In the genomic region with DNA sequence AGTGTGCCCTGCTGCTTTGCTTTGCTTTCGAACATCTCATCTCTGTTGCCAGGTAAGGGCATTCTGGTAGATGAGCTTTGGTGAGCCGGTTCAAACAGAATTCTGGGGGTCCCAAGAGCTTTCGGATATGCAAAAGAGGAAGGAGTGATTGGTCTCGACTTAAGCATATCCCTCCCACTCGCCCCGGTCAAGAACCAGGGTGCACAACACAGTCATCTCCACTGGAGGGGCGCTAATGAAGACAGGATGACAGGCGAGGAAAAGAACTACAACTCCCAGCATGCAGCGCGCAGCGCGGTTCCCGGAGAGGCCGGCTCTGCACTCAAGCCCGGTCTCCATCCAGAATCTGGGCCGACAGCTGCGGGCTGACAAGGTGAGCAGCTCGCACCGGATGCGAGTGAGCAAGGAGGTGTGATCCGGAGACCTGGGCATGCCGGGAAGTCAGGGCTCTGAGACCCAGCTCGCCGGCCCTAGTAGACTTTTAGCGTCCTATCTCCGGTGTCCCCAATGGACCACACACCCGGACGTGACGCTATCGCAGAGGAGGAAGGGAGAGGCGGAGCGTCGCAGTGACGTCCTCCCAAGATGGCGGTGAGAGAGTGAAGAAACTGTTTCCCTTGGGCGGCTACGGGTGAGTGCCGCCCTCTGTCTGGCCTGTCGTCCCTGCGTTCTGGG, we compare ENCODE assay signal across 8 mouse cellular contexts. TPM values are rescaled to one million over a fixed set of nuclear protein-coding genes. Genes with fewer than 3 reads are reported as not detected.
A peak's percentile ranks its signal among the peaks of the same experiment; 100 is the strongest.
DNase-seq lines count a peak whose midpoint lies in the region; ATAC-seq and TF ChIP-seq lines count a peak whose summit lies in the region.

TSS of gene Mynn (plus strand) at position 1 of the 675 bp plus-strand sequence.

- WGBS in forebrain, embryonic 13.5 days = under 1% methylated on average over 39 of the region's 40 CpGs
- under 1% methylated on average over 40 of the region's 40 CpGs for WGBS in large intestine, adult 2 months
- 0% methylated on average over 40 of the region's 40 CpGs for WGBS in liver, postnatal 0 days (ENCODE audit: insufficient replicate concordance)
- under 1% methylated on average over 40 of the region's 40 CpGs for WGBS in neural tube, embryonic 14.5 days

- peak; percentile 27 for TF ChIP-seq CTCF in ES-Bruce4 (IDR thresholded peaks at IDR 0.05; ENCODE audit: low read depth, low read length)
- peak; percentile 67 for TF ChIP-seq CTCF in liver, postnatal 0 days (IDR thresholded peaks at IDR 0.05; ENCODE audit: low read depth)

- H3K9me3 ChIP-seq in ES-Bruce4 (replicated peaks; ENCODE audit: control insufficient read depth, insufficient read depth, low read length, poor library complexity, severe bottlenecking) = no peaks in the 10 kb centered on the region
- no peaks in the 10 kb centered on the region for H3K9me3 ChIP-seq in forebrain, embryonic 13.5 days (replicated peaks)
- H3K9me3 ChIP-seq in liver, postnatal 0 days (ENCODE audit: low read length) = no peaks in the 10 kb centered on the region
- no peaks in the 10 kb centered on the region for H3K9me3 ChIP-seq in neural tube, embryonic 14.5 days (ENCODE audit: control insufficient read depth, low read length)

- peak within 1 kb of the TSS; percentile 75 for H3K9ac ChIP-seq in ES-Bruce4 (ENCODE audit: low read depth, poor library complexity, severe bottlenecking)
- H3K9ac ChIP-seq in forebrain, embryonic 13.5 days = peak within 1 kb of the TSS; percentile 78
- peak within 1 kb of the TSS; percentile 95 for H3K9ac ChIP-seq in liver, postnatal 0 days (replicated peaks)
- peak within 1 kb of the TSS; percentile 74 for H3K9ac ChIP-seq in neural tube, embryonic 14.5 days (replicated peaks; ENCODE audit: low read depth, low read length)

- peak within 1 kb of the TSS; percentile 80 for H3K4me2 ChIP-seq in forebrain, embryonic 13.5 days
- peak within 1 kb of the TSS; percentile 84 for H3K4me2 ChIP-seq in liver, postnatal 0 days (ENCODE audit: low read depth, low read length)
- H3K4me2 ChIP-seq in neural tube, embryonic 14.5 days (ENCODE audit: low read depth, low read length) = peak within 1 kb of the TSS; percentile 73

- peak within 1 kb of the TSS; percentile 96 for H3K4me3 ChIP-seq in ES-Bruce4 (ENCODE audit: low read depth, low read length)
- peak within 1 kb of the TSS; percentile 79 for H3K4me3 ChIP-seq in forebrain, embryonic 13.5 days
- peak within 1 kb of the TSS; percentile 88 for H3K4me3 ChIP-seq in liver, postnatal 0 days (ENCODE audit: low read depth, low read length)
- H3K4me3 ChIP-seq in neural tube, embryonic 14.5 days (ENCODE audit: low read depth, low read length) = peak within 1 kb of the TSS; percentile 88

- H3K27ac ChIP-seq in ES-Bruce4 (ENCODE audit: insufficient read depth, low read length) = peak within 1 kb of the TSS; percentile 81
- peak within 1 kb of the TSS; percentile 93 for H3K27ac ChIP-seq in forebrain, embryonic 13.5 days
- H3K27ac ChIP-seq in liver, postnatal 0 days (ENCODE audit: low read depth) = peak within 1 kb of the TSS; percentile 99
- peak within 1 kb of the TSS; percentile 91 for H3K27ac ChIP-seq in neural tube, embryonic 14.5 days (ENCODE audit: low read depth, low read length)

- intact Hi-C loops in heart, postnatal 10 days (cut with DNase I) = loop anchor here (5.0 kb wide), 2 partner anchors 210 to 395 kb away; partner anchors contain the start of gene Prkci

- peak; percentile 99 for DNase-seq in heart, postnatal 10 days
- peak; percentile 95 for DNase-seq in large intestine, adult 2 months (ENCODE audit: low read depth, low spot score)
- DNase-seq in liver, postnatal 0 days = peak; percentile 97
- DNase-seq in testis, postnatal 10 days (ENCODE audit: low spot score) = peak; percentile 97

- no peaks in the 10 kb centered on the region for H3K27me3 ChIP-seq in ES-Bruce4 (ENCODE audit: control insufficient read depth, insufficient read depth, low read length, poor library complexity, severe bottlenecking)
- H3K27me3 ChIP-seq in forebrain, embryonic 13.5 days = peaks cover 11% of the 10 kb centered on the region; the same call in 1 of the 2 replicates
- peaks cover 5% of the 10 kb centered on the region; the same call in 1 of the 2 replicates for H3K27me3 ChIP-seq in liver, postnatal 0 days (ENCODE audit: insufficient read depth, low read length)
- H3K27me3 ChIP-seq in neural tube, embryonic 14.5 days (ENCODE audit: control insufficient read depth, insufficient read depth, low read length) = no peaks in the 10 kb centered on the region

- ATAC-seq in cerebellum, adult (ENCODE audit: insufficient number of reproducible peaks, low FRiP score, low TSS enrichment) = peak; percentile 89
- peak; percentile 96 for ATAC-seq in forebrain, embryonic 13.5 days
- ATAC-seq in liver, postnatal 0 days = peak; percentile 92
- ATAC-seq in neural tube, embryonic 14.5 days (ENCODE audit: low read depth) = peak; percentile 95

- H3K36me3 ChIP-seq in ES-Bruce4 (ENCODE audit: control insufficient read depth, insufficient read depth, low read length, poor library complexity, severe bottlenecking) = peaks cover 20% of the 10 kb centered on the region
- peaks cover 23% of the 10 kb centered on the region for H3K36me3 ChIP-seq in forebrain, embryonic 13.5 days (ENCODE audit: poor library complexity, severe bottlenecking)
- H3K36me3 ChIP-seq in liver, postnatal 0 days (replicated peaks; ENCODE audit: insufficient read depth, low read length) = peaks cover 17% of the 10 kb centered on the region
- H3K36me3 ChIP-seq in neural tube, embryonic 14.5 days (ENCODE audit: control insufficient read depth, insufficient read depth, low read length) = peaks cover 3% of the 10 kb centered on the region; the same call in 1 of the 2 replicates

- TF ChIP-seq EP300 in ES-Bruce4 (IDR thresholded peaks at IDR 0.05; ENCODE audit: insufficient read depth, low read depth, low read length) = no peak
- 0 out of 2 replicates have a peak, but pooled peaks have one; percentile 10 for TF ChIP-seq EP300 in liver, postnatal 0 days (IDR thresholded peaks at IDR 0.05; ENCODE audit: low read depth)

- TF ChIP-seq POLR2A in ES-Bruce4 (IDR thresholded peaks at IDR 0.05; ENCODE audit: insufficient read depth, low read length) = peak; percentile 32

- H3K4me1 ChIP-seq in ES-Bruce4 (ENCODE audit: control insufficient read depth, insufficient read depth, low read length) = no peaks in the 10 kb centered on the region
- H3K4me1 ChIP-seq in forebrain, embryonic 13.5 days = peaks cover 29% of the 10 kb centered on the region
- peaks cover 24% of the 10 kb centered on the region for H3K4me1 ChIP-seq in liver, postnatal 0 days (ENCODE audit: insufficient read depth)
- H3K4me1 ChIP-seq in neural tube, embryonic 14.5 days (ENCODE audit: control insufficient read depth, insufficient read depth, low read length) = peaks cover 14% of the 10 kb centered on the region

RNA-seq across cellular contexts. Expression of gene Mynn, which starts in this region (rescaled TPM):
- polyA plus RNA-seq in ES-Bruce4 (2011; ENCODE audit: insufficient read depth, insufficient read length, low read depth, missing spikeins) = 25.9 and 26.1 TPM in 2 replicates
- polyA plus RNA-seq in forebrain, embryonic 13.5 days (2015; fragmentation: Nextera tagmentation; extraction: Ambion mirVana) = 34.1 and 38.4 TPM in 2 replicates
- 10 to 100 TPM; 14.7 to 18.5 TPM for total RNA-seq in heart, postnatal 10 days (2021)
- 6.0 and 7.8 TPM in 2 replicates for polyA plus RNA-seq in large intestine, adult 2 months (2012; rRNA removed)
- polyA plus RNA-seq in liver, postnatal 0 days (2015; fragmentation: Nextera tagmentation; extraction: Ambion mirVana) = 6.2 and 7.5 TPM in 2 replicates
- polyA plus RNA-seq in neural tube, embryonic 14.5 days (2014; fragmentation: Nextera tagmentation; extraction: Ambion mirVana) = 32.0 and 40.7 TPM in 2 replicates

Comparison
In these comparisons a context has a peak if more than half of its experiments do, and no peak if none do; other contexts are left out.
1. Peak in every context shown above with its lines: DNase-seq, ATAC-seq, H3K4me3 ChIP-seq and H3K27ac ChIP-seq.